Mouse (Mus musculus) thymus, postnatal 36 days (tissue): ENCODE data around the gene Lrmda.

ENCODE experiments used
- DNase-seq, 2 experiments: peaks; one replicate each; pipeline ENCODE4 v3.0.0; 2022; ENCODE audit warnings: mixed read lengths in 2 of 2

Gene Lrmda

DNA sequence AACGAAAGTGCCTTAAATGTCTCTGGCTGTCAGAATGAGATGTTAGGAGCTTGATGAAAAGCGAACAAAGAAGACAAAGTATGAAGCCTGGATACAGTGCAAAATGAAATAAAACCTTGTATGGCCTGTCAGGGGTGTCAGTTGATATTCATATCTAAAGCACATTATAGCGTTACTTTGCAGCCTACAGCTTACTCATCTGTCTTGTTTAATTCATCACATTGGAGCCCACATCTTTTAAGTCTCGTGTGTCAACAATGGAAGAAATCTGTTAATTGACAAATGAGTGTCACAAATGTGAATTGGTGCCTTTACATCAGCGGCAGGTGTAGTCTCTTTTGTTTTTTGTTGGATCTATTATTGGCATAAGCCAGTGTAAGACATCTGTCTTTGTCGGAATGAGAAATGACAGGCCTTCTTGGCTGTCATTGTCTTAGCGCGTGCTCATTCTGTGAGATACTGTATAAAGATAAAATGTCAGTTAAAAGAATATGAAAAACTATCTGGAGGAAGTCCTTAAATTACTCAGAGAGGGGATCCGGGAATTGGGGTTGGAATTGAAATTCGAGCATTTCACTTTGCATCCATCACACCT is 26.8 kb downstream of the Lrmda start:
- no peak for DNase-seq

GRCm38 (mm10) chr14:22048068-22048899 is 28.8 kb downstream of the Lrmda start:
- no peak for DNase-seq

GRCm38 (mm10) chr14:22048900-22049199 is 29.3 kb downstream of the Lrmda start:
- DNase-seq, result no peak

GRCm38 (mm10) chr14:22049282-22049681 is 29.8 kb downstream of the Lrmda start:
- DNase-seq, result no peak

GRCm38 (mm10) chr14:22051941-22052664 is 32.6 kb downstream of the Lrmda start:
- DNase-seq, result no peak

DNA sequence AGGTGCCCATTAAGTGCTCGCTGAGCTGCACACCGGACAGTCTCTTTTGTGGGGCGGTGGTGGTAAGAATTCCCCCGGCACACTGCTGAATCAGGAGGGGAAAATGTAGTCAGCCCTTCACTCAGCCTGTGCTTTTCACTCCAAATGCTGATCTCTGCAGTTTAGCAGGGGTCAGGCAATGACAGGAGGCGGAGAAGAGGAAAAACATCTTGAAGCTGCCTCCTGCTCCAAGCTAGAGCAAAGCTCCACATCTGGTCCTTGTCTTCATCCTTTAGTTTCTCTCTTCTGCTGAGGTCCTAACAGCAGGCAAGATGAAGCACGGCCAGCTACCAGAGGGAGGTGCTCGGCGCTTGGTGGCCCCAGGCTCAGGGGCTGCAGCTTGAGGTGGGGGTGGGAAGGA is 36.1 kb downstream of the Lrmda start:
- DNase-seq, result no peak

DNA sequence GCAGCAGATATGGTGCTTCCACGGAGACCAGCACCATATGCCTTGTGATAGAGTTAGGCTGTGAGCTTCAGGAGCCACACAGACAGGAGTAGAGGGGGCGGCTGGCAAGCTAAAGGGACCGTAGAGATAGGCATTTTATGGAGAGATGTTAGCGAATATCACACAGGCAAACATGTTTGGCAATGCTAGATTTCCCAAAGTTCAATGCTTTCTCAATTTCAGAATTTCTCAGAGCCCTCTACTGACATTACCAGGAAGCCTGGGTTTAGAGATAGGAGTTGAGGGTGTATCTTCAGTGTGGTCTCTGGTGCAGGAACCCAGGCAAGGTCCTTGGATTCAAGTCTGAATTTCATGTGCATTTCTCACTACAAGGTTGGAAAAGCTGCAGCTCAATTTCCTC is 36.7 kb downstream of the Lrmda start:
- DNase-seq, result no peak

- no peak for DNase-seq
Measured at GRCm38 (mm10) chr14:22058729-22059128, 39.2 kb downstream of the Lrmda start.

GRCm38 (mm10) chr14:22059348-22059861 is 39.9 kb downstream of the Lrmda start:
- no peak for DNase-seq

DNA sequence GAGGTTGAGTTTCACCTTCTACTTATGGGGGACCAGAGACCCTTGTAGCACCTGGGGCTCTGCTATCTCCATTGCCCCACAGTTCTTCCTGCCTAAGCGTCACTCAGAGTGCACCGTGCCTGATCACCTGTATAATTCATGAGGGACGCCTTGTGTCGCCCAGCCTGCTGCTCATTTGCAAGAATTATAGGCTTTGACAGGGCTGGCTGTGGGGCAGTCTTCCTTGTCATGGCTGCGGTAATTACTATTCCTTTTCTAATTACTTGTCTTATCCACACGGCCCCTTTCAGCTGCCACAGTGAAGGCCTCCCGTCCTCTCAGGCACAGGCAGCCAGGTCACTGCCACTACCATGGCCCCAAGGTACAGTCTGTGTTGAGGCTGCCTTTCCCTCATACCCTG is 41.3 kb downstream of the Lrmda start:
- no peak for DNase-seq

- no peak for DNase-seq
Measured at GRCm38 (mm10) chr14:22062117-22062855, 42.8 kb downstream of the Lrmda start.

- no peak for DNase-seq
Measured at GRCm38 (mm10) chr14:22069169-22069568, 49.7 kb downstream of the Lrmda start.

DNA sequence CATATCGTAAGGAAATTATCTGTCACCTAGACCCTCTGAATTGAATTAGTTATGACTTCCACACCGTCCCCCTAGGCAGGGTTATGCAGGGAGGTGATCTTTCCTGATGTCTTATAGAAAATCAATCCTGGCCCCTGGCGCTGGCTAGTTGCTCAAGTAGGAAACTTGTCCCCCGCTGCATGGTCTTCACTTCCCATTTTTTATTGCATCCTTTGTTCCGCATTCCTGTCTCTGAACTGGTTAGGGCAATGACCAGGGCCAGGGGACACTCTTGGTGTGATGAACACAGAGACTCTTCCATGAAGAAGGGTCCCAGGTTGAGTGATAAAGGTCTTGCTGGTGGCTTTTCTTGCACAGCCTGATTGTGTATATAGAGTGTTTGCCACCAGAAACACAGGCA is 53.9 kb downstream of the Lrmda start:
- no peak for DNase-seq

- no peak for DNase-seq
Measured at GRCm38 (mm10) chr14:22074229-22074628, 54.7 kb downstream of the Lrmda start.

- DNase-seq, result no peak
Measured at GRCm38 (mm10) chr14:22083931-22084330, 64.4 kb downstream of the Lrmda start.

GRCm38 (mm10) chr14:22085411-22085810 is 65.9 kb downstream of the Lrmda start:
- no peak for DNase-seq

DNA sequence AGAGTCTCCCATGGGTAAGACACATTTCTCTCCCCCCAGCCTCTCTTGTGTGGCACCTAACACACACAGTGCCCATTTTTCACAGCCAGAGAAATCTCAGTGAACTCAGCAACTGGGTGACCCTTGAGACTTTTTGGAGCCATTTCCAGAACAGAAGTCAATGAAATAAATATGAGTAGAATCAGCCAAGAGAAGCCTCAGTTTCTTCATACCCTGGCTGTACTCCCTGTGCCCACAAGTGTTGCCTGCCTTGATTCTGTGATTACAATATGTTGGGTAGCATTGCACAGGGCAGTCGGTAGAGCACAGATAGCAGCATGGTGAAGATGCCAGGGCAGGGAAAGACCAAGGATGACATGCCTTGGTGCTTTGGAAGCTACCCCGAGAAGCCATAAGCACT is 69.1 kb downstream of the Lrmda start:
- DNase-seq, result no peak

- no peak for DNase-seq
Measured at GRCm38 (mm10) chr14:22089331-22089730, 69.8 kb downstream of the Lrmda start.

DNA sequence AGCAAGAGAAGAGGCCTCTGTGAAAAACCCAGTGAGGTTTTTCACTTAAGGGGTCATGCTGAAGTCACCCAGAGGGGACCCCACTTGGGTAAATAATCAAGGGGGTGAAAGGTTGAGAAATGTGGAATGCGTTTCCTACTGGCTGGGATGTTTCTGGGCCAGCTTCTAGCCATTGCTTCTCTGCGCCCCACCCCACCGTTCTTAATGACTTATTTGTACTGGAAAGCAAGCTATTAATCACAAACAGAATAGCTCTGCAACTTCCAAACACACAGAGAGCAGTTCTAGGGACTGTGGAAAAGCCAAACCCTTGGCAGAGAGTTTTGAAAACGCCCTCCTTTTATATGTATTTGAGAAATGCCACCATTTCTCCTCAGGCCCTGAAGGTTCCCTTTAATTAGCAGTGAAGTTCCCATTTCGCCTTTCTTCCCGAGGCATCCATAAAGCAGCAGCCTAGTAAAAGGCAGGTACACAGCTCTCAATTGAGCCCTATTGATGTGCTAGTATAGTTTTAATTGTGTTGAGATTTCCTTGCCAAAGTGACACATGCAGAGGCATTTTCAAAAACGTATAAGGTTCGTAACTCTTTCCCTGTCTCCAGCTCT is 70.5 kb downstream of the Lrmda start:
- no peak for DNase-seq

- no peak for DNase-seq
Measured at GRCm38 (mm10) chr14:22090778-22091211, 71.3 kb downstream of the Lrmda start.

- no peak for DNase-seq
Measured at GRCm38 (mm10) chr14:22091306-22091705, 71.8 kb downstream of the Lrmda start.

DNA sequence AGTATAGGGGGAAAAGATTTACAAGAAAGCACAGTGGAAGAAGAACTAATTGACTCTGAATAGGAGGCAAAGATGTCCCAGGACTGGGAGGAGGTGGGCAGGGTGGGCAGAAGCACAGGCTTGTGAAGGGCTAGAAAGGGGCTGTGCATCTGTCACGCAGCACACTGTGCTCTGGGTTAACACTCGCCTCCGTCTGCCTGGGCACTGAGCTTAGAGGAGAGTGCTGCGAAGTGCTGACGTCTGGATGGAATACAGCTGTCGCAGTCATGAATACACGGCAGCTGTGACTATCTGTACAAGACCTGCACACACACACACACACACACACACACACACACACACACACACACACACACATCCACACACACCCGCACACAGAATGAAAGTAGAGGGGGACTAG is 73.6 kb downstream of the Lrmda start:
- no peak for DNase-seq
